Mouse (Mus musculus) mouse embryonic stem cell (cell line): ENCODE data around the gene Wtap.
"Not testable (repeated sequence)": the region's sequence is repeated elsewhere in the genome, so short reads cannot be mapped to it uniquely, and the experiment has no call there.

Source experiments
- in situ Hi-C, 2 experiments: fragments of 300-500 bp; cut with MboI; formaldehyde crosslinking; loops; 1 replicate in 1 of 2; 3 replicates in 1 of 2; pipeline ENCODE4 v1.14.3; 2019 to 2020; ENCODE audit warnings: low sequenced_read_pairs in 2 of 2, low pct_unique_long_range_greater_than_20kb in 1 of 2, mixed read lengths in 1 of 2; ENCODE audit not compliant: unreplicated experiment in 1 of 2

The Wtap gene

GRCm38 (mm10) chr17:12978546-12978945 lies 15.4 kb downstream of the Wtap start:
- in situ Hi-C loops = no loop called here

- in situ Hi-C loops = no loop called here
Observed at GRCm38 (mm10) chr17:12973851-12974250, 20.1 kb downstream of the Wtap start.

- in situ Hi-C loops = no loop called here
Observed at GRCm38 (mm10) chr17:12967173-12967572, 26.8 kb downstream of the Wtap start.

- in situ Hi-C loops = loop anchor here in 1 of 2 experiments (5.0 kb wide), 1 partner anchor 41 kb away; no protein-coding TSS in a partner anchor
Observed at GRCm38 (mm10) chr17:12963476-12963875, 30.5 kb downstream of the Wtap start.

- in situ Hi-C loops = loop anchor here in 1 of 2 experiments (5.0 kb wide), 1 partner anchor 38 kb away; no protein-coding TSS in a partner anchor
Observed at GRCm38 (mm10) chr17:12960331-12960873, 33.6 kb downstream of the Wtap start, which contains the start of gene Acat2. Acat2 (minus strand) TSS chr17:12960747.

GRCm38 (mm10) chr17:12959377-12959776 lies 34.6 kb downstream of the Wtap start:
- in situ Hi-C loops = not testable (repeated sequence)

- in situ Hi-C loops = no loop called here
Observed at GRCm38 (mm10) chr17:12956664-12957063, 37.3 kb downstream of the Wtap start.

- in situ Hi-C loops = no loop called here
Observed at GRCm38 (mm10) chr17:12949669-12950068, 44.3 kb downstream of the Wtap start.

- in situ Hi-C loops = no loop called here
Observed at GRCm38 (mm10) chr17:12942459-12943162, 51.4 kb downstream of the Wtap start.

GRCm38 (mm10) chr17:12941543-12942260 lies 52.3 kb downstream of the Wtap start:
- in situ Hi-C loops = no loop called here

- in situ Hi-C loops = no loop called here
Observed at GRCm38 (mm10) chr17:12940151-12940805, 53.7 kb downstream of the Wtap start, which contains the start of gene Acat3. Acat3 (minus strand) TSS chr17:12940600.

GRCm38 (mm10) chr17:12939377-12940148 lies 54.4 kb downstream of the Wtap start:
- in situ Hi-C loops = not testable (repeated sequence)

GRCm38 (mm10) chr17:12938077-12938476 lies 55.9 kb downstream of the Wtap start:
- in situ Hi-C loops = no loop called here

GRCm38 (mm10) chr17:12937412-12937970 lies 56.5 kb downstream of the Wtap start:
- in situ Hi-C loops = no loop called here

- in situ Hi-C loops = no loop called here
Observed at GRCm38 (mm10) chr17:12935719-12936118, 58.2 kb downstream of the Wtap start.

GRCm38 (mm10) chr17:12931576-12931975 lies 62.4 kb downstream of the Wtap start:
- in situ Hi-C loops = not testable (repeated sequence)

GRCm38 (mm10) chr17:12925703-12926180 lies 68.2 kb downstream of the Wtap start:
- in situ Hi-C loops = no loop called here

- in situ Hi-C loops = no loop called here
Observed at GRCm38 (mm10) chr17:12925001-12925400, 69.0 kb downstream of the Wtap start.
